Mouse (Mus musculus) c-Kit-positive CD71-negative TER-119-negative erythroid progenitor cells, embryonic 14.5 days (primary cell): Measurements from ENCODE around the gene Fkbp14.
A peak's percentile ranks its signal among the peaks of the same experiment; 100 is the strongest.

Source experiments
- DNase-seq: peaks from one replicate; pipeline ENCODE4 v3.0.0-alpha.2; 2013; ENCODE audit warnings: low read depth

The Fkbp14 gene

DNA sequence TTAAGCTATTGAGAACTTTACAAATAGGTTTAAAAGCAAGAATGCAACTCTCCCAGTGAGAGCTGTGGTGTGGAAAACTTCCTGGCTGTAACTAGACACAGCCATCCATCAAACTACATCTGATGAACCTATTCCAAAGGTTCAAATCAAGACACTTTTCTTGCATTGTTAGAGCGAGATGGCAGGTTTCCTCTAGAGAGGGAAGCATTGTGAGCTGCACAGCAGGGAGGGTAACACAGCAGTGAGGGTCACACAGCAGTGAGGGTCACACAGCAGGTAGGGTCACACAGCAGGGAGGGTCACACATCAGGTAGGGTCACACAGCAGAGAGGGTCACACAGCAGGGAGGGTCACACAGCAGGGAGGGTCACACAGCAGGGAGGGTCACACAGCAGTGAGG, 8.9 kb downstream of the Fkbp14 start:
- no peak for DNase-seq

DNA sequence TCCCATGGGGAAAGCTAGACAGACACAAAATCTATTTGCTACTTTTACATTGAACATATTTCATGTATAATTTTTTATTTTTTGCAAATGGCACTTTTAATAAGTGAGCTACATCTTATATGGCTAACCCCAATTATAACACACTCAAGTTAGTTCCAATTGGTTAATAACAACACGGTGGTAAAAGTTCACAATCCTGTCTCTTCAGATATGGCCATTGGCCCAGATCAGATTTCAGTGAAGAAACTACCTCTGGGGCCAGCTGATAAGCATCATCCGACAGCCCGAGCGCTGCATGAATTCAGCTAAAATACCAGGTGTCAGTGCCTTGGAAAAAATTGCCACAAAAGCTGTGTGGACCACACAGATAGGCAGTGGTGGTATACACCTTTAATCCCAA, 9.4 kb downstream of the Fkbp14 start:
- DNase-seq = no peak

DNA sequence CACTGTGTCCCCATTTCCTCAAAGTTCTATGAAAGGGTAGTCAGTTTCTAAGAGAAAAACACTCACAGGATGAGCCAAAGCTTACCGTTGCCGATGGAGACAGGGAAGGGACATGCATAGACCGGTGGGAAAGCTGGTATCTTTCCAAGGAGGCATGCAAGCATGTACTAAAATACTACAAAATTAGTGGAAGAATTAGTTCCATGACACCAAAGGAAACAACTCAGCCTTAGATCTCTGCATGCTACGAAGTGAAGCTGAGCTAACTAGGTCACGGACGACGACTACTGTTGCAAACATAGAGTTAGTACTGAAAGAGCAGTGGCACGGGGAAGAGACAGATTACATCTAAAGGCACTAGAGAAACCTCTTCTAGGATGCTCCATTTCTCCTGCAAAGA, 10.2 kb downstream of the Fkbp14 start:
- DNase-seq = no peak

DNA sequence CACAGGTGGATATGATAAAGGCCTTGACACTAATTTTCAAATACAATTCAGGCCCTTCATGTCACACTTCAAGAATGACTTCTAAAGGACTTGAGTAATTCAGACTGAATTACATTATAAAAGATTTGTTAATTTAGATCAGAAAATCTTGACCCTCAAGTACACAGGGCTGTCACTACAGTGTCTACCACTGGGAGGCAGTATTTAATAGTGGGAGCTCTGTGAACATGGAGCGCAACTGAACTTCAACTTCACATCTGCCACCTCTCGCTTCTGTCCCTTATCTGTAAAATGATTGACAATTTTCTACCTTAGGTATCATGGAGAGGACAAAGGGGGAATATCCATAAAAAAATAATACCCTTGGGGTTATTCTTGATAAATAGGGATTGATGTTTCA, 10.9 kb downstream of the Fkbp14 start:
- peak; percentile 58 for DNase-seq

DNA sequence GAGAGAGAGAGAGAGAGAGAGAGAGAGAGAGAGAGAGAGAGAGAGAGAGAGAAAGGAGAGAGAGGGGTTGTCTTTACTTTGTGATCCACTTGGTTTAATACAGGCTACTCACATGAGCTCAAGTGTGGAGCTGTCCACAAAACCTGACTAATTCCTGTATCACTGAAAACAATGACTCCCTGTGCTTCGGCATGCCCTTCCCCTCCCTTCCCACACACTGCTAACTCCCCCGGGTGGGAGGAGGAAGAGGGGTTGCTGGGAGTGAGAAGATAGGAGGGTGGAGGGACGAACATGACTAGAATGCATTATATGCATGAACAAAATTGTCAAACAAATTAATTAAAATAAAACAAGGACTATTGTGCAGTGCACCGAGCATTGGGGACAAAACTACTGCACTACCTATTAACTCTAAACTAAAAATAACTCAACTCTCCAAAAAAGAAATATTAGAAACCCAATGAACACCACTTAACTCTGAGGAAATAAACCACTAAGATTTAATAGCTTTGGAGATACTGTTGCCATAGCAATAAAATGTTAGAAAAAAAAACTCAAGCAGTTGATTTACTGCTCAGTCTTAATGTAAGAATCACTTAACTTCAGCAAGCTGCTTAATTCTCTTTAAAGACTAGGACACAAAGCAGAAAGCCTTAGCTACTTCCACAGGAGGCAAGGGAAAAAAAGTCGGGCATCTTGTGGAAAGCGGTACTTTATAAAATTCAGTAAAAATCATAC, 23.7 kb downstream of the Fkbp14 start:
- no peak for DNase-seq

DNA sequence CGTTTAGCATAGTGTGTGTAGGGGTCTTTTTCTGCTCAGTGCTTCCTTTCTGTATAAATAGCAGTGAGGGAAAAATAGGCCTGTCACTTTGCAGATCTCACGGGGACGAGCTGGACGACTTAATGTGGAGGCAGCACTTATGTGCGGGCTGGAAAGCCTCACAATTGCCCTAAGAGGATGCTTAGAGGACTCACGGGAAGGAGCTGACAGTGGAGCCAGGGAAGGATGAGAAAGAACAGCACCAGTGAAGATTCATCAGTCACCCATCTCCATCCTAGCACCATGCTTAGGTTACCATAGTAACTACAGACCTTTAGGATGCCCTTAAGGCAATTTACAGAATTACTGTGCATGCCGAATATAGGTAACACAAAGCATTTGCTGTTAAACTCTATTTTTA, 27.3 kb downstream of the Fkbp14 start:
- DNase-seq = no peak

DNA sequence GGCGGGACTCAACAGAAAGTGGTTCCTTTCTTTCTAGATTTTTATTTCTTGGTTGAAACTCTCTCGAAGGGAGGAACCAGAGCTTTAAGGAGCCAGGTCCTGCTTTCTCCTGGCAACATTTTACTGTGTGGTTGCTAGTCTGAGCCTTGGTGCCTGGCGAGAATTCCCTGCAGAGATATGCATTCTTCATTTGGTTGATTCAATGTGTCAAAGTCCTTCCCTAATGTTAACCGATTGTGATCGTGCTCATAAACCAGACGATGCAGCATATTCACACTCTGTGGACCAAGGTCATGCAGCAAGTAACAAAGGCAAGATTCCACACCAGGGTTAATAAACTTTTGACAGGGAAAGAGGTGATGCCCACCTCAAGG, 30.6 kb downstream of the Fkbp14 start:
- no peak for DNase-seq

DNA sequence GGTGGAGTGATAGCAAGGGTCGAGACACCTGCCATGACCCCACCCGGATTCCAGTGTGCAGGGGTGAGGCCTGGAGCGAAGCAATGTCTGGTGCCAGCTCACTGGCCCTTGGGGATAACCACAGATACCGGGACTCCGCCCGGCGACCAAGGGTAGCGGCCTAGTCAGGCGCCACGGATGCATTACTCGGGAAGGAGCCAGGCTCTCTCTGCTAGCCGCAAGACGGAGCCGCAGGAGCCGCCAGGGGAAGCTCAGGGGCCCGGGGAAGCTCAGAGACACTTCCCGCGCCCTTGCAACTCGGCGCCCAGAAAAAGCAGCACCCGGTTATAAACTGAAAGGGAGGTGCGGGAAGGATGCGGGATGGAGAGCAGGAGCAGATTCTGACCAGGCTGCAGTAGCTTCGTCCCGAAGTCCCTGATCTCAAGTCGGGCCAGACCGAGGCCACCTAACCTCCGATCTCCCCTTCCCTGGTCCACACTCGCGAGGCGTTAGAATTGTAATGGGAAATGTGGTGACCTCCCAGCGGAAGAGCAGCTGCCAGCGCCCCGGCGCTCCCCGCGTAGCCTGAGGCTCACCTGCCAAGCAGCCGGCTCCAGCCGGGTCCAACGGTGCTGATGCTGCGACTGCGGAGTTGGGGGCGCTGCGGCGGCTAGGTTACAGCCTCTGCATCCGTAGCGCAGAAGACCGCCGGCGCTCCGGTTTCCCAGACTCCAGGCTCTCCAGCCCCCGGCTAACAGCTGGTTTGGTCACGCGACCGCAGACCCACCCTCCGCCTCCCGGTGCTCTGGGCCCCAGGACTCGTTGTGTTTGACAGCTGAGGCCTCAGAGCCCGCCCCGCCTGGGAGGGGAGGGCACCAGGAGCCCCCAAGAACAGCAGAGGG, 31.2 kb downstream of the Fkbp14 start, which contains the start of gene Scrn1:
Gene Scrn1, minus strand, starts transcription at position 825 of the 881 bp plus-strand sequence.
- peak; percentile 31 for DNase-seq

DNA sequence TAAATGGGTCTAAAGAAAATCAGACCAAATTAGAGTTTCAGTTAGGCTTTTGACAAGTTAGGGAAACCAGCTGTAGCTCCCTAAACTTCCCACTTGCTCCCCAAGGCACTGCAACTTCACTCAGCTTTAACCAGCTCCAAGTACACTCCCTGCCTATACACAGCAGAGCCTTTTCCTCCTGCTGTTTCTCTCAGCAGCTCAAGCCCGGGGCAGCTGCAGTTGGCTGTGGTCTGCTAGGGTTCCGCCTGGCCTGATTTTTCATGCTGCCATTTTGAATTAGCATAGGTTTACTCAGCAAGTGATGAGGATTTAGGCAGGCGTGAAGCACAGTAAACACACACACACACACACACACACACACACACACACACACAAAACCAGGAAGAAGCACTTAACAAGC, 32.1 kb downstream of the Fkbp14 start:
- no peak for DNase-seq

DNA sequence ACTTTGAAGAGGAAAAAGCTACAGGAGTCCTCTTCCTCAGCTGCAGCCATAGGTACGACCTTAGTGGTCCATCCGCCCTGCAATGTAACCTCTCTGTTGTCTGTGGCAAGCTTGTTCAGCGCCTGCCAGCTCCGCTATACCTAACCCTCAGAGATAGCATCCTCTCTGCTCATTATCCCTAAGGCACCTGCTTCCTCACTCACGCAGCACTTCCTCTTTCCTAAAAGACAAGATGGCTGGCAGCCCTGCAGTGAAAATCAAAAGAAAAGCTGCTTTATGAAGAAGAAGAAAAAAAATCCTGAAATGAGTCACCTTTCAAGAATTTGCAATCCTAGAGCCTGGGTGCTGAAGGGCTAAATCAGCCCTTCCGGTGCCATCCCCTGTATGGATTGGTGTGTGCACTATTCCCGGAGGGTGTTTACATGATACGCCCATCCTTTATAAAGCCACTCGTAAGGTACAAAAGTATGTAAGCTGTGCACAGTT, 32.6 kb downstream of the Fkbp14 start:
- DNase-seq = no peak

DNA sequence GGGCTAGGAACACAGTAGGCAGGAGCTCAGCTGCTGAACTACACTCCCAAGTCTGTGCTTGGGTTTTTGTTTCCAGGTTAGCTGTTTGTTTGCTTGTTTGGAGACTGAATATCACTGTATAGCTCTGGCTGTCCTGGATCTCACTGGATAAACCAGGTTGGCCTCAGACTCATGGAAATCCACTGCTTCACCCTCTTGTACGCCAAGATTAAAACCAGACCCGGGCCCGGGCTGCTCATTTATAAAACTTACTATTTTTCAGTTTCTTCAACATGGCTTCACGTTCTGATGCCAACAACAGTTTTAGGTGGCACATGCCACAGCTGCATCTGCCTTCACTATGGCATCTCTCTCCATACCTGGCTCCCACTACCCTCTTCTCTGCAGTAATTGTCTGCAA, 33.5 kb downstream of the Fkbp14 start:
- DNase-seq = no peak

DNA sequence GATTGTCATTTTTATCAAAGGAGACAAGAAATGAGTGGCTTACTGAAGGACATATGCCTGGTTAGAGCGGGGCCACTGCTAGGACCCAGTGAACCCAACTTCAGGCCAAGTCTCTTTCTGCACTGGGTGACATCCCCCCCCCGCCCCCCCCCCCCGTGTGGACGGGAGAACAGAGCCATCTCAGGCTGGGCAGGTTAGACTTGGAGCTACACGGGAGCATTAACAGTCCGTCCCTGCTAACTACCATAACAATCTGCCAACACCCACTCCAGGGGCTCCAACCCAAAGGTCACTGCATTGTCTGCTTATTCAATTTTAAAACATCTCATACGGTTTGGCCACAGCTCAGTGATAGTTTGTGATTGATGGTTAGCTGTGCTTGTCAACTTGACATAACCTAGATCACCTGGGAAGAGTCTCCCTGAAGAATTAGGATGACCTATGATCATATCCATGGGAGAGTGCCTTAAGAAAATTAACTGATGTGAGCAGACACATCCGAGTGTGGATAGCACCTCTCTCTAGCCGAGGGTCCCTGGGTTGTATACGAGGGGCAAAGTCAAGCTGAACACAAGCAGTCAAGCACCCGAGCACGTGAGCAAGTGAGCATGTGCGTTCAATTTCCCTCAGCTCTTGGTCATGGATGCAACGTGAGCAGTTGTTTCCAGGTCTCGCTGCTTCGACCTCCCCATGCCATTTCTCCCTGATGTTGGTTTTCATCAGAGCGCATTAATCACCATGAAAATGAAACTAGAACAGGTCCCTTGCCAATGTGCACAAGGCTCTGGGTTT, 34.9 kb downstream of the Fkbp14 start:
- DNase-seq = no peak

DNA sequence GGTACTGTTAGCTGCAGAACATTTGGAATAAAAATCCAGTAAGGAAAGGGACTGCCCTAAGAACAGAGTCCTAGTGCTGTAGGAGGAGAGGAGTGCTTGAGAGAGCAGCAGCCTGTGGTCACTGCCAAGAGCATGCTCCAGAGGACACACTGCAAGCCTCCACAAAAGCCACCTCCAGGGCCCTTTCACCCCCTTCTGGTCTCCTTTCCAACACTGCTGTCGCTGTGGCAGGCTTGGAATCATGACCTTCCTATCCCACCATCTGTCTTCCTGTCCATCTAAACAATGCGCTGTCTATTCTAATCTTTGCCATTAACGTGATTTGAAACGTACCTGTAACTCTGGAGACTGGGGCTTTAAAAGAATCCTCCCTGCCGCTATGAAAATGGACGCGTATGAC, 38.6 kb downstream of the Fkbp14 start:
- no peak for DNase-seq

DNA sequence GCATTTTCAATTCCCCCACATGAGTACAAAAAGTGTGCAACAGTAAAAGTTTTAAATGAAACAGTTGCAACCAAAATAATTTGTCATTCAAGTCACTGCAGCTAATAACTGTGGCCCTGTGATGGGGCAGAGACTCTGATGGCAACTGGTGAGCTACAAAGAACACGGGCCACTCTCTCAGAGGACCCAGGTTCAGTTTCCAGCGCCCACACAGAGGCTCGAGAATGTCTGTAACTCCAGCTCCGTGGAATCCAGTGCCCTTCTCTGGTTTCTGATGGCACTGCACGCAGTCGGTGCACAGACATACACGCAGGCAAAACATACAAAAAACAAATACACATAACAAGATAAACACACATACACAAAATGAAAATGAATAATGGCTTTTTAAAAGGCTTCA, 39.4 kb downstream of the Fkbp14 start:
- DNase-seq = no peak

DNA sequence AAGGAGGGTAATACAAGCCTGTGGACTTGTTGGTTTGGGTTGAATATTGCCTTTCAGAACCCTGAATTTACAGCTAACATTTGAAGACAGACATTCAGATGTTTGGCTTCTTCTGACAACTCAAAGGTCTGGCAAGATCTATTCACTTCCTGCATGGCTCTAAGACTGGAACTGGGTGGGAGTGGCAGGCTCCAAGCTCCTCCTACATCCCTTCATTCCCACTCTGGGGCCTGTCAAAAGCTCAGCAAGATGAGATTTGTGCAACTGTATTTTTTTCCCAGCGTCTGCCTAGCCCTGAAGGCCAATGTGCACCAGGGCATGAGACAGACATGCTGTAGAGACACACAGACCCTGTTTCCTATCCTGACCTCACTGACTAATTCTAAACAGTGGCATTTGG, 41.3 kb downstream of the Fkbp14 start:
- DNase-seq = no peak

DNA sequence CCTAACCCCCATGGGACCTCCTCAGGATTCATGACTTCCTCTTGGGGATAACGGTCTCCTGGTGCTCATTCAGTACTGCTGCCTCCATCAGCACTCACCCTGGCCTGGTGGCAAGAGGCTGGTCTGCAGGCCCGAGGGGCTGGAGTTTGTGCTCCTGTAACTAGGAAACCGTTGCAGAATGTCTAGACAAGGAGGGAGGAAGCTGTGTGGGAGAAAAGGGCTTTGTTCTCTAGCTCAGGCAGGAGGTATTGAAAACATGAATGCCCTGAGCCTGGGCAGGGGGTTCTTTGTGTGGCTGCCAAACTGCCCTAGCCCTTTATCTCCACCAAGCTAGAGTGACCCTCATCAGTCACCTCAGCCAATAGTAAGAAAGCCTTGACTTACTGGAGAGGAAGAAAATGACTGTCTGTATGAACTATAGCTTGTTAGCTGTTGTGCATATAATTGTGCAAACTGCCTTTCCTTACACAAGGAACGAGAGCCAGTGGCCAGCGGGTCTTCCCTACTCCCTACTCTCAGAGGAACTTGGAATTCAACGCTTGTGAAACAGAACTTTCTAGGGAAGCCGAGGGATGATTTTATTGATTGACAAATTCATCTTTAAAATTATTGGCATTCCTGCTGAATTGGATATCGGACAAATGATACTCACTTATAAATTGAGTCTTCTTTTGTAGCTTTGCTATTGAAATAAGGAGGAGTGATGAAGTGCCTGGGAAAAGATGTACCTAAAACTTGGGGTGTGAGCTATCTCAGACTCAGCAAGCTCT, 42.6 kb downstream of the Fkbp14 start:
- DNase-seq = no peak

DNA sequence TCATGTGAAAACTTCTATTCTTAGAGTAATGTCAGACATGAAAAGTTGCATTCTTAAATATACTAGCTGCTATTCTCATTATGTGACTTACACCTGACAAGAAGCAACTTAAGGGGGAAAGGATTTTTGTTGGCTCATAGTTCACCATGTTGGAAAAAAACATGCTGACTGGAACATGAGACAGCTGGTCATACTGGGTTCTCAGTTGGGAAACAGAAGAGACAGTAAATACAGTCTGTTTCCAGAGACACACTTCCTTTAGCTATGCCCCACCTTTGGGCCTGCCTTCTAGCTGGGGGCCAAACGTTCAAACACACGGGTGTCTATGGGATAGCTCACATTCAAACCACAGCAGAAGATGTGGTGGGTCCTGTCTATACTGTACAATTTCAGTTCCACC, 43.5 kb downstream of the Fkbp14 start:
- no peak for DNase-seq

DNA sequence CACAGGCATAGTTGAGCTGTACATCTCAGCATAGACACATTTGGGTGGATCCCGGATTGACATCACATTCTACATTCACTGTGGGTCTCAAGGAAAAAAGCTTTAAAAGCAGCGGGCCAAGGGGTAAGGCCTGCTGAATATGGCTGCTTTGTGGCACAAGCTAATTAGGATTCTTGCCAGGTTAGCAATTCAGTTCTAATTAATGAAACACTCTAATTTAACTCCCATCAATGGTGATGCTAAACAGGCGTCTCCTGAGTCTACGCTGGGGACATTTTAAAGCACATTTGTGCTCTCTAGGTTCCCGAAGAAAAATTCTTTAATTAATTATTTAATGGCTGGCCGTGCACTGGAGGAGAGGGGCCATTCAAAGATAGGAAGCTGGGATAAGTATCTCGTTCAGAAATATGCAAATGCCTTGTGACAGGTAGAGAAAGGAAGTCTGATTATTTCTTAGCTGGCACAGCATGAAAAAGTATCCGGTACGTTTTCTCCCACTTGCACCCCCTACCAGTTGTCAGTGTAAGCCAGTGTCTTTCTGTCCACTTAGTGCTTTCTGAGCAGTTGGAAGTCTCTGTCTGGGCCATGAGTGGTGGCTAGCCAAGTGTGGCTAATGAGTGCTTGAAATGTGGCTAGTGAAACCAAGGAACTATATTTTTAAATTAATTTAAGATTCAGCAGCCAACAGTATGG, 44.2 kb downstream of the Fkbp14 start:
- no peak for DNase-seq

DNA sequence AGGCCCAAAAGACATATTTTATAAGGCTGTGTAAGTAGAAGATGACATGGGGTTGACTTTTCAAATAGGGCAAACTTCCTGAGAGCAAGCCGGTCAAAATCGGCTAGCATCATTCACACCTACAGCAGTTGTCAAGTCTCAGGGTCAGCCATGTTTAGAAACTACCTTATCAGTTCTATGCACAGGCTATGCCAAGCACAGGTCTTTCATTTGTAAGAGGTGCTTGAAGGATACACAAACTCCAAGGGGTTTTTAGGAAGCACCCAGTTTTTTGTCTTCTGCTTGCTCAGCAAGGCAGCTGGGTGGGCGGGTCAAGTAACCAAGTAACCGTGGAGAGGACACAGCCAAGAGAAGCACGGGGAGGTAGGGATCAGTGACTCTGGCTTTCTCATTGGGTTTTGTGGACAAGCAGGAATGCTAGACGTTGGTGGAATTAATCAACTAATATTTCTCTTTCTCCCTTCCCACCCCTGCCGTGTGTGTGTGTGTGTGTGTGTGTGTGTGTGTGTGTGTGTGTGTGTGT, 46.2 kb downstream of the Fkbp14 start:
- DNase-seq = no peak

DNA sequence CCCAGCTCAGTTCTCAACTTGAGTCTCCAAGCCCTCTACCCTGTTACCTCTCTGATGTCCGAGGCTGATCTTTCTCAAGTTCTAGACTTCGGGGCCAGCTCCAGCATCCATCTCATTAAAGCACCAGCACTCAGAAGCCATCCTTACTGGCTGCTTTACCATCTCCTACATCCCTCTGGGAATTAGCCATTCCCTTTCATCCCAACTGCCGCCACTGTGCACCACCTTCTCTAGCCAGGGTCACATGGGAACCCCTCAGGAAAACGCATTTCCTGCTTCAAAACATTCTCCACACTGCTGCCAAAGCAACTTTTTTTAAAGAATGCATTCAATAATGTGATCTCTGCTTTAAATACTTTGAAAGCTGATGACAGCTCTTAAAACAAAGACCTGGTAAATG, 47.8 kb downstream of the Fkbp14 start:
- DNase-seq = no peak
